Mouse (Mus musculus): ENCODE data around the gene Tars2. TPM values are rescaled to one million over a fixed set of nuclear protein-coding genes. Genes with fewer than 3 reads are reported as not detected.

Tars2 gene
- polyA plus RNA-seq, 1 experiment from 2014 or later, result 43.6 TPM

DNA sequence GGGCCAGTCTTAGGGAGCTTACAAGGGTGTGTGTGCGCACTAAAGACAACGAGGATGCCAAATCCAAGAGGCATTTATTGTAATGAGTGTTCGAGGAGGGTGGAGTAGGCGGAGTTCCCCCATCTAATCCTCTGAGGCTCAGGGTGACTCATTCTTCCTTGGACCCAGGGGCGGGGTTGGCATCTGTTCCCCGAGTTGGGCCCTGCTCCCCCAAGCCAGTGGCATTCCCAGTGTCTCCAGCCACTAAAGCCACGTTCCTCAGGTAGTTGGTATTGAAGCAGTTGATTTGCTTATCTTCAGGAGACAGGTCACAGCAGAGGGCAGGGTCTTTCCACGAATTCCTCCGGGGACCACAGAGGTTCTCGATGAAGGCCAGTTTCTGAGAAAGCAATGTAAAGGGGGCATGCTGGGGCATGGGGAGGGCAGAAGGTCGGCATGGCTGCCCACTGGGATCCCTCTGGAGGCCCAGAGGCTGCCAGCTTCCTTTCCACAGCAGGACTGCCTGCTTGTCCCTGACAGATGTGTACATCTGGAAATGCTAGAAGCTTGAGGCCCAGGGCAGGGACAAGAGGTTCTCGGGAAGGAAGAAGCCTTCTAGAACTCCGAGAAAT, 25.8 kb downstream of the Tars2 start:
- Histone ChIP-seq H3K36me3 (peaks cover 40% of the 10 kb centered on the region), H3K4me3 (no peak overlapping the region), H3K4me2 (no peak overlapping the region), H3K9me3 (replicated peaks) (no peaks in the 10 kb centered on the region), H3K4me1 (replicated peaks) (peaks cover 54% of the 10 kb centered on the region), H3K9ac (no peak overlapping the region), H3K27ac (ENCODE audit: poor library complexity, severe bottlenecking) (no peak overlapping the region), H3K27me3 (replicated peaks) (no peaks in the 10 kb centered on the region)
- 69% methylated on average over 13 of the region's 13 CpGs for WGBS
- ATAC-seq (ENCODE audit: insufficient number of reproducible peaks, low FRiP score), result no peak

DNA sequence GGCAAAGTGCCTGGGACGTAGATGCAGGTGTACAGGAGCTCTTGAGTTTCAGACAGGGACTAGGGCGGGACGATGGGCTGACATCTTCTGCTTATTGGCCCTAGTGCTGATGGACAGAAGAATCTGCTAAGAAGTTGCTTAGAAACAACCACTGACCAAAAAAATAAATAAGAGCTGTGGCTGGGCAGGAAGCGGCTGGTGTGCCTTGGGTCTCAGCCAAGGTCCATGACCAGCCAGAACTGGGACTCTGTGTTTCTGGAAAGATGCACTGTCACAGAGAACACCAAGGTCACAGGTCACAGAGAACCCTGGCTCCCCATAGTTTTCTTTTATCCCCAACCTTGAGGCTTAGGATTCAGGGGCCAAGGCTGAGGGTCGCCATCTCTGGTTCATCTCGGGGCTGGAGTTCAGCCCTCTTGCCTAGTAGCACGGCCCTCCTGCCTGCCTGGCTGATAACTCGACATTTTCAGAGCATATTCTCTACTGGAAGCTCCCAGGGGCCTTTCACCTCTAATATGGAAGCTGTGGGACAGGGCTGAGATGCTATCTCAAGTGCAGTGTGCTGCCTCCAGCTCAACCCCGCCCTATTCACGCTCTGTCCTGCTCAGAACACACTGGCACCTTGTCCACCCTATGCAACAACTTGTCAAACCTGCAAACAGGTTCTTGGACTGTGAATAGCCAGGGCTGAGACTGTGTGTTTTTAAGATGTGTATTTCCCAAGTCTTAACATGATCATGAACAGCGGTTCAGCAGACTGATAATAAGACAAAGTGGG, 27.1 kb downstream of the Tars2 start:
- Histone ChIP-seq H3K9me3 (replicated peaks) (no peaks in the 10 kb centered on the region), H3K9ac (0 out of 2 replicates have a peak overlapping the region, but pooled peaks have one; percentile 2), H3K4me1 (replicated peaks) (peaks cover 41% of the 10 kb centered on the region), H3K27ac (ENCODE audit: poor library complexity, severe bottlenecking) (peak overlapping the region; percentile 31), H3K36me3 (peaks cover 40% of the 10 kb centered on the region), H3K27me3 (replicated peaks) (no peaks in the 10 kb centered on the region), H3K4me3 (no peak overlapping the region), H3K4me2 (0 out of 2 replicates have a peak overlapping the region, but pooled peaks have one; percentile 22)
- ATAC-seq (ENCODE audit: insufficient number of reproducible peaks, low FRiP score), result peak; percentile 30; the same call in 1 of the 2 replicates
- 57% methylated on average over 11 of the region's 11 CpGs for WGBS

DNA sequence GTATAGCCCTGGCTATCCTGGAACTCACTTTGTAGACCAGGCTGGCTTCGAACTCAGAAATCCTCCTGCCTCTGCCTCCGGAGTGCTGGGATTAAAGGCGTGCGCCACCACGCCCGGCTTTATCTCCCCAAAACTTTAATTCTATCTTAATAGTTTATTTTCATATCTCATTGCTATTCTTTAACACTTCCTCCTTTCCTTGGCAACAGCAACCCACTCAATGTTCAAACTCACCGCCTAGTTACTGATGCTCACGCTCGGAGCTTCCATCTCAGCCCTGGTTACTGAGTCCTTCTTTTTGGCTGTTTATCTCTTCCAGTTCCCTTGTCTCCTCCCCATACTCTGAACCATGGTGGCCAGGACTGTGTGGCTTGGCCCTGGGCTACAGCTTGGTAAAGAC, 27.7 kb downstream of the Tars2 start:
- no peak for ATAC-seq (ENCODE audit: insufficient number of reproducible peaks, low FRiP score)
- WGBS, result 92% methylated on average over 9 of the region's 9 CpGs
- no peaks in the 10 kb centered on the region for H3K27me3 ChIP-seq (replicated peaks)
- H3K4me1 ChIP-seq (replicated peaks), result peaks cover 35% of the 10 kb centered on the region
- no peaks in the 10 kb centered on the region for H3K9me3 ChIP-seq (replicated peaks)
- peaks cover 40% of the 10 kb centered on the region for H3K36me3 ChIP-seq
- H3K27ac ChIP-seq (ENCODE audit: poor library complexity, severe bottlenecking), result peak overlapping the region; percentile 31
- H3K4me2 ChIP-seq, result 0 out of 2 replicates have a peak overlapping the region, but pooled peaks have one; percentile 22
- H3K4me3 ChIP-seq, result no peak overlapping the region
- no peak overlapping the region for H3K9ac ChIP-seq

DNA sequence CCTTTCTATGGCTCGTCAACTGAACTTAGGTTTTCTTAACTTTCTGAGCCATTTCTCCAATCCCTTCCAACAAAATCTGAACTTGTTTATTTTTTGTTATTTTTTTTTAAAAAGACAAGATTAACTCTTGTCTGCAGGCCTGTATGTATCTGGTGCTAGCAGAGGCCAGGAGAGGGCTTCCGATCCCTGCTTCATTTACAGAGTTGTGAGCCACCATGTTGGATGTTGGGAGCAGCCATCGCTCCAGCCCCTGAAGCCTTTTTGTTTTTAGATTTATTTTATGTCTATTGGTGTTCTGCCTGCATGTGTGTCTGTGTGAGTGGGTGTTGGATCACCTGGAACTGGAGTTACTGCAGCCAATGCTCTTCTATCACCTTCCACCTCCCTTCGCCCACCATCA, 28.2 kb downstream of the Tars2 start:
- Histone ChIP-seq H3K27ac (ENCODE audit: poor library complexity, severe bottlenecking) (no peak overlapping the region), H3K27me3 (replicated peaks) (no peaks in the 10 kb centered on the region), H3K9me3 (replicated peaks) (no peaks in the 10 kb centered on the region), H3K4me2 (no peak overlapping the region), H3K4me3 (no peak overlapping the region), H3K9ac (no peak overlapping the region), H3K4me1 (replicated peaks) (peaks cover 35% of the 10 kb centered on the region), H3K36me3 (peaks cover 35% of the 10 kb centered on the region)
- WGBS, result 88% methylated on average over 4 of the region's 4 CpGs
- no peak for ATAC-seq (ENCODE audit: insufficient number of reproducible peaks, low FRiP score)

DNA sequence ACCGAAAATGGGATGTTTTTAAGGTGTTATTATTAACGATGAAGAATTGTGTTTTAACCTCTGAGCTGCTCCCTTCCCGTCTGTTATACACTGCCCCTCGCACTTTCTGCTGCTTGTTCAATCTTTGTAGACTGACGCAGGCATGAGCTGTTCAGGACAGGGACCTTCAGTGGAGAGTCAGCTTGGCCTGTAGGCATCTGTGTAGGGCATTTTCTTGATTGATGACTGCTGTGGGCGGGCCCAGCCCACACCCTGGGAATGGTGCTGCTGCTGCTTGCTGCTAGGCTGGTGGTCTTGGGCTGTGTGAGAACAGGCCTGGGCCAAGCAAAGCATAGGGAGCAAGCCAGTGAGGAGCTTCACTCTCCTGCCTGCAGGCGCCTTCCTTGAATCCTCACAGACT, 29.6 kb downstream of the Tars2 start:
- Histone ChIP-seq H3K9ac (no peak overlapping the region), H3K27ac (ENCODE audit: poor library complexity, severe bottlenecking) (no peak overlapping the region)
- 74% methylated on average over 7 of the region's 7 CpGs for WGBS

DNA sequence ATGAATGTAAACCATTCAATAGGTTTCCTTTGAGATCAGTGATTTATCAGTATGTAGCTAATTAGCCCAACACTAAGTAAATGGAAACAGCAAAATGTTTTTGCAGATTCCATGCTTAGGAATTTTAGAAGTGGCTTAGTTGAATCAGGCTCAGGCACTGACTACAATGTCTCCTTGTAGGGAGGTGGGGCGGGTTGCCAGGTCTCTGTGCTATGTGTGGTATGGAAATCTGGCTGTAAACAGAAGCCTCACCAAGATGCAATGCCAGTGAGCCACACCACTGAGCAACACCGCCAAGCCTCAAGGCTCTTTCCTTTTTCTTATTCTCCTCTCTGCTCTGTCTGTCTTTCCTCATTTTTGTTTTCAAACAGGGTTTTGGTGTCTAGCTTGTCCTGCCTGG, 31.1 kb downstream of the Tars2 start:
- Histone ChIP-seq H3K4me3 (no peak overlapping the region), H3K4me1 (replicated peaks) (peaks cover 25% of the 10 kb centered on the region), H3K9ac (no peak overlapping the region), H3K27me3 (replicated peaks) (no peaks in the 10 kb centered on the region), H3K9me3 (replicated peaks) (no peaks in the 10 kb centered on the region), H3K4me2 (no peak overlapping the region), H3K36me3 (peaks cover 6% of the 10 kb centered on the region; the same call in 1 of the 2 replicates), H3K27ac (ENCODE audit: poor library complexity, severe bottlenecking) (no peak overlapping the region)
- ATAC-seq (ENCODE audit: insufficient number of reproducible peaks, low FRiP score), result no peak
- 67% methylated on average over 2 of the region's 2 CpGs for WGBS

More for the DNA sequence above, 29.6 kb downstream of the Tars2 start:
- Histone ChIP-seq H3K27me3 (replicated peaks) (no peaks in the 10 kb centered on the region), H3K9me3 (replicated peaks) (no peaks in the 10 kb centered on the region), H3K4me2 (no peak overlapping the region), H3K36me3 (peaks cover 21% of the 10 kb centered on the region), H3K4me3 (no peak overlapping the region), H3K4me1 (replicated peaks) (peaks cover 32% of the 10 kb centered on the region)
- ATAC-seq (ENCODE audit: insufficient number of reproducible peaks, low FRiP score), result no peak

DNA sequence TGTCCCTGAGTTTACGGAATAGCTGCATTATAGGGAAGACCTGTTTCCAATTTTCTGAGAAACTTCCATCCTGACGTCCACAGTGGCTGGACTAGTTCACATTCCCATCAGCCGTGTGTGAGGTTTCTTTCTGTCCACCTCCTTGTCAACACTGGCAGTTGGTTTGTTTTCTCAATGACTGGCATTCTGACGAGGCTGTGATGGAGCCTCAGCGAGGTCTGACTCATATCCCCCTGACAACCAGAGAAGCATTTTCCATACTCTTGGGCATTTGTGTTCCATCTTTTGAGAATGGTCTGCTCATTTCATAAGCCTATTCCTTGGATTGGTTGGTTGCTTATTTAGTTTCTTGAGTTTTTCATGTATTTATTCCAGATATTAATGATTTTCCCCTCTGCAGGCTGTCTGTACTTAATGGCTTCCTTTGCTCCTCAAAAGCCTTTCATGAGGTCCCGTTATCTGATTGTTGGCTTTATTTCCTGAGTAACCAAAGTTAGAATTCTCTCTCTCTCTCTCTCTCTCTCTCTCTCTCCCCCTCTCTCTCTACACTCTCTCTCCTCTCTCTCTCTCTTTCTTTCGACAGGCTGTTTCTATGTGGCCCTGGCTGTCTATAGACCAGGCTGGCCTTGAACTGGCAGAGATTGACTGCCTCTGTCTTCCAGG, 33.2 kb downstream of the Tars2 start:
- Histone ChIP-seq H3K27me3 (replicated peaks) (no peaks in the 10 kb centered on the region), H3K4me1 (replicated peaks) (peaks cover 11% of the 10 kb centered on the region), H3K9me3 (replicated peaks) (no peaks in the 10 kb centered on the region), H3K27ac (ENCODE audit: poor library complexity, severe bottlenecking) (no peak overlapping the region), H3K36me3 (no peaks in the 10 kb centered on the region), H3K9ac (no peak overlapping the region), H3K4me2 (no peak overlapping the region), H3K4me3 (no peak overlapping the region)
- 37% methylated on average over 7 of the region's 7 CpGs for WGBS
- ATAC-seq (ENCODE audit: insufficient number of reproducible peaks, low FRiP score), result no peak

DNA sequence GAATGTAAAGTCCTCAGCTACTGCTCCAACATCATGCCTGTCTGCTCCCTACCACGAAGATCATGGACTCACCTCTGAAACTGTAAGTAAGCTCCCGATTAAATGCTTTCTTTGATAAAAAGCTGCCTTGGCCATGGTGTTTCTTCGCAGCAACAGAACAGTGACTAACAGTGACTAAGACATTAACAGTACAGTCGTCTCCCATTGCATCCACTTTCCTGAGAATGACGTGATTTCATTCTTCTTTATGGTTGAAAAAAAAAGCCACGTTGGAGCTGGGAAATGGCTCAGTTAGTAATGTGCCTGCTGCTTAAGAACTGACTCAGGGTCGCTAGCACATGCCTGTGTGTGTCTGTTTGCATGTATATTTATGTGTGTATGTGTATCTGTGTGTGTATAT, 34.1 kb downstream of the Tars2 start:
- Histone ChIP-seq H3K27ac (ENCODE audit: poor library complexity, severe bottlenecking) (no peak overlapping the region), H3K4me2 (no peak overlapping the region), H3K9me3 (replicated peaks) (no peaks in the 10 kb centered on the region), H3K4me3 (no peak overlapping the region), H3K36me3 (no peaks in the 10 kb centered on the region), H3K4me1 (replicated peaks) (peaks cover 11% of the 10 kb centered on the region), H3K9ac (no peak overlapping the region), H3K27me3 (replicated peaks) (no peaks in the 10 kb centered on the region)
- 84% methylated on average over 7 of the region's 7 CpGs for WGBS
- no peak for ATAC-seq (ENCODE audit: insufficient number of reproducible peaks, low FRiP score)

DNA sequence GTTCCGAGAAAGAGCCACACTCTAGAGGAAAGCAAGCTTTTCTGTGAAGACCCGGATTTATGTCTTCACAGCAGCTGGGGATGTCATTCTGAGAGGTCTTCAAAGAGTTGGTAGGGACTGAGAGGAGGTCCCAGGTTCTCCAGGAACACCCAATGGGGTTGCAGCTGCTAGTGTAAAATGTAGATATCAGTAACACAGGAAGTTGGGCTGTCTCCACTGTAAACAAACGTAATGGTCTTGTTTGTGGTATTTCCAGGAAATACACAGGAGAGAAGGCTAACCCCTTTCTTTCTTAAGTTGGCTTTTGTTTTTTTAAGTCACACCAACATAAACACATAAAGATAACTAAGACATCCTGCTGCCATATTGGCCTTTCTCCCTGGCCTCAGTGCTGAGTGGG, 37.6 kb downstream of the Tars2 start:
- H3K4me2 ChIP-seq, result no peak overlapping the region
- H3K27me3 ChIP-seq (replicated peaks), result no peaks in the 10 kb centered on the region
- H3K9ac ChIP-seq, result no peak overlapping the region
- no peaks in the 10 kb centered on the region for H3K36me3 ChIP-seq
- no peak for ATAC-seq (ENCODE audit: insufficient number of reproducible peaks, low FRiP score)
- WGBS, result 60% methylated on average over 3 of the region's 3 CpGs
- no peak overlapping the region for H3K4me3 ChIP-seq
- no peak overlapping the region for H3K27ac ChIP-seq (ENCODE audit: poor library complexity, severe bottlenecking)
- peaks cover 11% of the 10 kb centered on the region for H3K4me1 ChIP-seq (replicated peaks)
- H3K9me3 ChIP-seq (replicated peaks), result no peaks in the 10 kb centered on the region

DNA sequence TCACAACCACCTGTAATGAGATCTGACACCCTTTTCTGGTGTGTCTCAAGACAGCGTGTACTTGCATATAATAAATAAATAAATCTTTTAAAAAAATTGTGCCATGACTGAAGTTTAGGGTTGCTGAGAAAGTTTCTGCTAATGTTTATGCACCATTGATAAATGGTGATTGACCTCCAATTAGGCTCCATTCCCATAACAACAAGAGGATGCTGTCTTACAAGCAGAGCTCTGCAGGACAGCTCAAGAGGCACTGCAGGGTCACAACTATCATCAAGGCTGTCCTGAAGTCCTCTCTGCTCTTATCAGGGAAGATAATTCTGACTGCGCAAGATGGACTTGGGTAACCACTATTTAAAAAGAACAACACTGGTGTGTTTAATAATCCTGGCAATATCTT, 41.9 kb downstream of the Tars2 start:
- H3K4me1 ChIP-seq (replicated peaks), result no peaks in the 10 kb centered on the region; the same call in 1 of the 2 replicates
- H3K4me2 ChIP-seq, result no peak overlapping the region
- no peak overlapping the region for H3K27ac ChIP-seq (ENCODE audit: poor library complexity, severe bottlenecking)
- no peak overlapping the region for H3K4me3 ChIP-seq
- WGBS, result 67% methylated on average over 2 of the region's 2 CpGs
- no peaks in the 10 kb centered on the region for H3K27me3 ChIP-seq (replicated peaks)
- H3K9me3 ChIP-seq (replicated peaks), result 0 out of 2 replicates have a peak, but pooled peaks cover 2% of the 10 kb centered on the region
- no peaks in the 10 kb centered on the region for H3K36me3 ChIP-seq
- no peak for ATAC-seq (ENCODE audit: insufficient number of reproducible peaks, low FRiP score)
- no peak overlapping the region for H3K9ac ChIP-seq

DNA sequence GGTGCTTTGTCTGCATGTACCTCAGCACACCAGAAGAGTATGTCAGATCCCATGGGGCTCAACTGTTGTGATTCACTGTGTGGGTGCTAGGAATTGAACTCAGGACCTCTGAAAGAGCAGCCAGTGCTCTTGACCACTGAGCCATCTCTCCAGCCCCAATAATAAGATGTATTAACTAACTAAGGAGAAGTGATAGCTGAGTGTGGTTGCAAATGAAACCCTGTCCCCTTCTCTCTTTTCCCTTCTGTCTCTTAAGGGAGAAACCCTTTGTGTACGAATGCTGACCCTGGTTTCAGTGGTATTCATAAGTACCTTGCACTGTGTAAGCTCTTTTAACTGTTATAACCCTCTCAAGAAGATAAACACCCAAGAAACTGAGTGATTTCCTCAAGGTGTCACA, 43.9 kb downstream of the Tars2 start:
- Histone ChIP-seq H3K4me2 (no peak overlapping the region), H3K4me1 (replicated peaks) (no peaks in the 10 kb centered on the region; the same call in 1 of the 2 replicates), H3K9ac (no peak overlapping the region), H3K9me3 (replicated peaks) (0 out of 2 replicates have a peak, but pooled peaks cover 6% of the 10 kb centered on the region), H3K36me3 (no peaks in the 10 kb centered on the region), H3K27ac (ENCODE audit: poor library complexity, severe bottlenecking) (no peak overlapping the region), H3K4me3 (no peak overlapping the region), H3K27me3 (replicated peaks) (no peaks in the 10 kb centered on the region)
- no peak for ATAC-seq (ENCODE audit: insufficient number of reproducible peaks, low FRiP score)
- 72% methylated on average over 1 of the region's 1 CpGs for WGBS
